ENCODE assay signal across 10 mouse cellular contexts in the genomic region with DNA sequence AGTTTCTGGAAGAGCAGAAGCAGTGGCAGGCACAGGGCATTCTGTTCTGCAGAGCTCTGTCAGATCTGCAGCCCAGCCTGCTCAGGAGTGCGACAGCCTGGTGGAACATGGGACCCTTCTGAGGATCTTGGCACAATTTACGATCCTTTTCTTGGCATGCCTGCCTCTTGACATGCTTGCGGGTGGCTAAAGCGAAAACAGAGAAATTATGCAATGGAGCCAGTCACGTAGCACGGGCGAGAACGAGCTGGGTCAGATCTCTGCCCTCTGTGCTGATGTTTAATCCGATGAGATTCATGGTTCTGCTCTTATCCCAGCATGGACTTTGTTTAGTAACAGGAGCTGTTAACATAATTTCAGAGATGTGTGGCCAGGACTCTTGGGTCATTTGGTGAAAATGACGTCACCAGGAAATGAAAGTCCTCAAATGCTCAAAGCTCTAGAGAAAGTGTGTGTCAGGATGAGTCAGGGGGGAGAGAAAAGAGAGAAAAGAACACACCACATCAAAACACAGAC. TPM values are rescaled to one million over a fixed set of nuclear protein-coding genes. Genes with fewer than 3 reads are reported as not detected.
A peak's percentile ranks its signal among the peaks of the same experiment; 100 is the strongest.
DNase-seq lines count a peak whose midpoint lies in the region; ATAC-seq and TF ChIP-seq lines count a peak whose summit lies in the region.
"Had no signal": no experiment of that assay in that cellular context is flagged by ENCODE, and none has a peak within 500 bp of the region (broad histone marks: within the 10 kb centered on the region; RNA-seq: fewer than 3 reads in every experiment).

No protein-coding gene starts in this region.

- no peak overlapping the region for H3K27ac ChIP-seq in forebrain, embryonic 14.5 days (ENCODE audit: low read depth, low read length)
- H3K27ac ChIP-seq in forebrain, embryonic 11.5 days (ENCODE audit: low read depth, low read length) = no peak overlapping the region
- no peak overlapping the region for H3K27ac ChIP-seq in kidney, embryonic 14.5 days (ENCODE audit: low read depth, low read length)
- H3K27ac ChIP-seq in embryonic facial prominence, embryonic 15.5 days (replicated peaks) = peak overlapping the region; percentile 29; the same call in 1 of the 2 replicates

- H3K27me3 ChIP-seq in forebrain, embryonic 14.5 days (replicated peaks; ENCODE audit: control insufficient read depth, insufficient read depth, low read length) = no peaks in the 10 kb centered on the region
- H3K27me3 ChIP-seq in forebrain, embryonic 11.5 days (ENCODE audit: control insufficient read depth, insufficient read depth, low read length) = no peaks in the 10 kb centered on the region
- no peaks in the 10 kb centered on the region for H3K27me3 ChIP-seq in kidney, embryonic 14.5 days (ENCODE audit: control insufficient read depth, insufficient read depth, low read length)
- H3K27me3 ChIP-seq in C2C12 (ENCODE audit: control insufficient read depth, insufficient read depth, insufficient read length) = no peaks in the 10 kb centered on the region
- no peaks in the 10 kb centered on the region for H3K27me3 ChIP-seq in embryonic facial prominence, embryonic 15.5 days

- no peaks in the 10 kb centered on the region for H3K79me2 ChIP-seq in C2C12 (ENCODE audit: control insufficient read depth, insufficient read depth)

- H3K4me2 ChIP-seq in forebrain, embryonic 14.5 days (ENCODE audit: low read length) = no peak overlapping the region
- no peak overlapping the region for H3K4me2 ChIP-seq in forebrain, embryonic 11.5 days (ENCODE audit: low read depth, low read length, severe bottlenecking)
- H3K4me2 ChIP-seq in kidney, embryonic 14.5 days (replicated peaks; ENCODE audit: low read depth, low read length) = no peak overlapping the region
- no peak overlapping the region; the same call in 1 of the 2 replicates for H3K4me2 ChIP-seq in embryonic facial prominence, embryonic 15.5 days (replicated peaks)

- no peaks in the 10 kb centered on the region for H3K9me3 ChIP-seq in forebrain, embryonic 14.5 days (replicated peaks; ENCODE audit: control insufficient read depth, low read length)
- no peaks in the 10 kb centered on the region for H3K9me3 ChIP-seq in forebrain, embryonic 11.5 days (ENCODE audit: control insufficient read depth, low read length)
- H3K9me3 ChIP-seq in kidney, embryonic 14.5 days (ENCODE audit: control insufficient read depth, low read length) = no peaks in the 10 kb centered on the region
- no peaks in the 10 kb centered on the region for H3K9me3 ChIP-seq in embryonic facial prominence, embryonic 15.5 days (replicated peaks)

- no peaks in the 10 kb centered on the region for H3K36me3 ChIP-seq in forebrain, embryonic 14.5 days (ENCODE audit: control insufficient read depth, insufficient read depth, low read length)
- H3K36me3 ChIP-seq in forebrain, embryonic 11.5 days (ENCODE audit: control insufficient read depth, insufficient read depth, low read length) = no peaks in the 10 kb centered on the region
- H3K36me3 ChIP-seq in kidney, embryonic 14.5 days (ENCODE audit: control insufficient read depth, insufficient read depth, low read length) = no peaks in the 10 kb centered on the region
- H3K36me3 ChIP-seq in C2C12 (ENCODE audit: control insufficient read depth, insufficient read depth) = no peaks in the 10 kb centered on the region
- H3K36me3 ChIP-seq in embryonic facial prominence, embryonic 15.5 days = no peaks in the 10 kb centered on the region

- peak; percentile 31 for DNase-seq in forebrain, embryonic 14.5 days (ENCODE audit: low spot score)
- no peak for DNase-seq in forebrain, embryonic 11.5 days (ENCODE audit: low spot score)
- peak; percentile 54 for DNase-seq in kidney, adult 9 months
- no peak for DNase-seq in urinary bladder, postnatal 14 days (ENCODE audit: low spot score)
- DNase-seq: gastrocnemius, postnatal 10 days; heart, postnatal 36 days had no signal

- WGBS in forebrain, embryonic 14.5 days = 74% methylated on average over 10 of the region's 10 CpGs
- WGBS in forebrain, embryonic 11.5 days = 83% methylated on average over 10 of the region's 10 CpGs
- 38% methylated on average over 10 of the region's 10 CpGs for WGBS in kidney, embryonic 14.5 days
- 48% methylated on average over 10 of the region's 10 CpGs for WGBS in embryonic facial prominence, embryonic 15.5 days

- H3K79me3 ChIP-seq in C2C12 (ENCODE audit: low read depth) = no peaks in the 10 kb centered on the region

- H3K9ac ChIP-seq in forebrain, embryonic 14.5 days (ENCODE audit: low read length) = no peak overlapping the region
- H3K9ac ChIP-seq in forebrain, embryonic 11.5 days (ENCODE audit: low read length) = no peak overlapping the region
- H3K9ac ChIP-seq in kidney, embryonic 14.5 days (ENCODE audit: low read depth, low read length) = no peak overlapping the region
- H3K9ac ChIP-seq in embryonic facial prominence, embryonic 15.5 days = no peak overlapping the region

- H3ac ChIP-seq in C2C12 (ENCODE audit: control insufficient read depth, insufficient read length, low read depth) = peak overlapping the region; percentile 45

- ATAC-seq in forebrain, embryonic 14.5 days = no peak
- no peak for ATAC-seq in forebrain, embryonic 11.5 days (replicated peaks; ENCODE audit: low FRiP score)
- no peak for ATAC-seq in kidney, embryonic 14.5 days (ENCODE audit: low FRiP score, low TSS enrichment)
- no peak for ATAC-seq in embryonic facial prominence, embryonic 15.5 days (ENCODE audit: insufficient number of reproducible peaks, low FRiP score, low TSS enrichment, low read depth)
- no peak for ATAC-seq in activated CD4-positive, CD25-positive, alpha-beta regulatory T cell, adult 4 months

- no peak overlapping the region for H3K4me3 ChIP-seq in forebrain, embryonic 14.5 days (ENCODE audit: low read depth, low read length)
- H3K4me3 ChIP-seq in forebrain, embryonic 11.5 days (ENCODE audit: low read depth, low read length) = no peak overlapping the region
- no peak overlapping the region for H3K4me3 ChIP-seq in kidney, embryonic 14.5 days (ENCODE audit: low read length)
- H3K4me3 ChIP-seq in C2C12 (ENCODE audit: insufficient read depth, poor library complexity, severe bottlenecking) = no peak overlapping the region
- H3K4me3 ChIP-seq in embryonic facial prominence, embryonic 15.5 days (replicated peaks) = no peak overlapping the region

- no peaks in the 10 kb centered on the region for H3K4me1 ChIP-seq in forebrain, embryonic 14.5 days (ENCODE audit: control insufficient read depth, insufficient read depth, low read length)
- H3K4me1 ChIP-seq in forebrain, embryonic 11.5 days (replicated peaks; ENCODE audit: control insufficient read depth, insufficient read depth, low read length) = no peaks in the 10 kb centered on the region
- no peaks in the 10 kb centered on the region for H3K4me1 ChIP-seq in kidney, embryonic 14.5 days (ENCODE audit: control insufficient read depth, insufficient read depth, low read length)
- 0 out of 2 replicates have a peak, but pooled peaks cover 15% of the 10 kb centered on the region for H3K4me1 ChIP-seq in embryonic facial prominence, embryonic 15.5 days

- TF ChIP-seq CTCF in C2C12 (IDR thresholded peaks at IDR 0.05; ENCODE audit: control insufficient read depth, insufficient read depth, insufficient read length) = no peak

TF ChIP-seq in C2C12, 6 proteins besides CTCF, POLR2A, EP300 and RAD21:
- no peak for TF ChIP-seq CEBPB (IDR thresholded peaks at IDR 0.05; ENCODE audit: low read depth)
- peak; percentile 8 for TF ChIP-seq MAX (IDR thresholded peaks at IDR 0.05)
- no peak for TF ChIP-seq FOSL1 (IDR thresholded peaks at IDR 0.05; ENCODE audit: insufficient read depth, low read length, poor library complexity, severe bottlenecking)
- no peak for TF ChIP-seq MYOD1 (IDR thresholded peaks at IDR 0.05; ENCODE audit: control insufficient read depth, insufficient read length, low read depth)
- no peak for TF ChIP-seq USF1 (IDR thresholded peaks at IDR 0.05; ENCODE audit: low read depth)
- TF ChIP-seq MYOG (IDR thresholded peaks at IDR 0.05; ENCODE audit: control insufficient read depth, extremely low read depth, insufficient read length) = no peak
TF ChIP-seq in C2C12: peak in this region for 1.

RNA-seq across cellular contexts. Expression of gene Kcne4, which starts 4.5 kb away (rescaled TPM):
- polyA plus RNA-seq in forebrain, embryonic 14.5 days (2014; fragmentation: Nextera tagmentation; extraction: Ambion mirVana) = 1.2 and 1.3 TPM in 2 replicates
- 0.52 and 0.75 TPM in 2 replicates for polyA plus RNA-seq in forebrain, embryonic 11.5 days (2014; fragmentation: Nextera tagmentation; extraction: Ambion mirVana)
- 4.7 and 4.9 TPM in 2 replicates for polyA plus RNA-seq in kidney, embryonic 14.5 days (2014; fragmentation: Nextera tagmentation; extraction: Ambion mirVana)
- polyA plus RNA-seq in C2C12 (2012; fragmentation: generic; extraction: Trizol) = 0.04 TPM
- 24.6 and 29.5 TPM in 2 replicates for polyA plus RNA-seq in embryonic facial prominence, embryonic 15.5 days (2015; fragmentation: Nextera tagmentation; extraction: Ambion mirVana)
- not detected for polyA plus RNA-seq in activated CD4-positive, CD25-positive, alpha-beta regulatory T cell, adult 4 months (2017; shearing (Covaris generic))

Comparison
In these comparisons a context has a peak if more than half of its experiments do, and no peak if none do; other contexts are left out.
1. DNase-seq: peak in forebrain, embryonic 14.5 days (single experiment) and kidney, adult 9 months (single experiment); none in forebrain, embryonic 11.5 days (single experiment) and urinary bladder, postnatal 14 days (single experiment).